Comparison of ENCODE assay signal across 22 mouse cellular contexts in genomic region chr6:108518552-108518951, GRCm38 (mm10).
DNase-seq lines count a peak whose midpoint lies in the region; ATAC-seq and TF ChIP-seq lines count a peak whose summit lies in the region.
"Had no signal": no experiment of that assay in that cellular context is flagged by ENCODE, and none has a peak within 500 bp of the region (broad histone marks: within the 10 kb centered on the region; RNA-seq: fewer than 3 reads in every experiment).

No protein-coding gene starts in this region.

- DNase-seq in forebrain, embryonic 14.5 days (ENCODE audit: low spot score), result no peak
- DNase-seq in left cerebral cortex, postnatal 14 days (ENCODE audit: low spot score in 2 of 2), result peak; percentile 23 to 49
- DNase-seq in left cerebral cortex, adult 2 months (ENCODE audit: extremely low spot score in 1 of 2, low spot score in 2 of 2), result no peak
- DNase-seq in right cerebral cortex, postnatal 14 days, result peak; percentile 28
- DNase-seq in right cerebral cortex, postnatal 25 days, result no peak
- no peak for DNase-seq in lung, adult 2 months
- DNase-seq: adrenal gland, postnatal 14 days; cerebellum, adult 8-10 months; gastrocnemius, postnatal 36 days; heart, postnatal 10 days; kidney, postnatal 14 days; thymus, postnatal 4 days had no signal

- no peak overlapping the region for H3K4me3 ChIP-seq in forebrain, embryonic 16.5 days (replicated peaks; ENCODE audit: low read length)
- H3K4me3 ChIP-seq in forebrain, embryonic 14.5 days (ENCODE audit: low read depth, low read length), result no peak overlapping the region
- no peak overlapping the region for H3K4me3 ChIP-seq in left cerebral cortex, adult 2 months
- no peak overlapping the region for H3K4me3 ChIP-seq in forebrain, embryonic 12.5 days (replicated peaks)
- H3K4me3 ChIP-seq in lung, adult 2 months (replicated peaks; ENCODE audit: extremely low read depth, low read depth, low read length), result no peak overlapping the region
- H3K4me3 ChIP-seq: erythroblast, embryonic 14.5 days; limb, embryonic 15.5 days; lung, embryonic 15.5 days; neural tube, embryonic 12.5 days had no signal

- 0 out of 2 replicates have a peak, but pooled peaks cover 7% of the 10 kb centered on the region for H3K4me1 ChIP-seq in forebrain, embryonic 16.5 days (replicated peaks; ENCODE audit: control insufficient read depth, insufficient read depth, low read length)
- no peaks in the 10 kb centered on the region for H3K4me1 ChIP-seq in forebrain, embryonic 14.5 days (ENCODE audit: control insufficient read depth, insufficient read depth, low read length)
- H3K4me1 ChIP-seq in forebrain, embryonic 12.5 days, result no peaks in the 10 kb centered on the region
- H3K4me1 ChIP-seq in lung, adult 2 months (ENCODE audit: control insufficient read depth, insufficient read depth, low read length), result peaks cover 2% of the 10 kb centered on the region; the same call in 1 of the 2 replicates
- H3K4me1 ChIP-seq: neural tube, embryonic 12.5 days had no signal

- intact Hi-C loops in left cerebral cortex, postnatal 14 days (cut with DNase I), result no loop called here
- intact Hi-C loops in left cerebral cortex, adult 2 months (cut with DNase I), result no loop called here

- no peaks in the 10 kb centered on the region for H3K9me3 ChIP-seq in forebrain, embryonic 16.5 days (ENCODE audit: control insufficient read depth, low read length)
- no peaks in the 10 kb centered on the region for H3K9me3 ChIP-seq in forebrain, embryonic 14.5 days (replicated peaks; ENCODE audit: control insufficient read depth, low read length)
- H3K9me3 ChIP-seq in forebrain, embryonic 12.5 days, result no peaks in the 10 kb centered on the region
- H3K9me3 ChIP-seq: limb, embryonic 15.5 days; lung, embryonic 15.5 days; neural tube, embryonic 12.5 days had no signal

- no peak overlapping the region for H3K9ac ChIP-seq in forebrain, embryonic 16.5 days (replicated peaks; ENCODE audit: low read depth, low read length)
- H3K9ac ChIP-seq in forebrain, embryonic 14.5 days (ENCODE audit: low read length), result no peak overlapping the region
- no peak overlapping the region for H3K9ac ChIP-seq in forebrain, embryonic 12.5 days
- H3K9ac ChIP-seq: hindbrain, embryonic 14.5 days; limb, embryonic 15.5 days; lung, embryonic 15.5 days; neural tube, embryonic 12.5 days had no signal

- H3K27me3 ChIP-seq in forebrain, embryonic 16.5 days (replicated peaks; ENCODE audit: control insufficient read depth, insufficient read depth, low read length), result no peaks in the 10 kb centered on the region
- no peaks in the 10 kb centered on the region for H3K27me3 ChIP-seq in forebrain, embryonic 14.5 days (replicated peaks; ENCODE audit: control insufficient read depth, insufficient read depth, low read length)
- no peaks in the 10 kb centered on the region for H3K27me3 ChIP-seq in forebrain, embryonic 12.5 days
- H3K27me3 ChIP-seq: CH12.LX; limb, embryonic 15.5 days; lung, embryonic 15.5 days; neural tube, embryonic 12.5 days had no signal

- 73% methylated on average over 14 of the region's 14 CpGs for WGBS in forebrain, embryonic 16.5 days
- WGBS in forebrain, embryonic 14.5 days, result 79% methylated on average over 14 of the region's 14 CpGs
- 82% methylated on average over 14 of the region's 14 CpGs for WGBS in forebrain, embryonic 12.5 days
- 64% methylated on average over 14 of the region's 14 CpGs for WGBS in lung, adult 2 months

- TF ChIP-seq POLR2A in lung, adult 2 months (IDR thresholded peaks at IDR 0.05; ENCODE audit: borderline replicate concordance, extremely low read depth, low read depth, low read length), result no peak

- no peak overlapping the region for H3K27ac ChIP-seq in forebrain, embryonic 16.5 days (ENCODE audit: low read length)
- H3K27ac ChIP-seq in forebrain, embryonic 14.5 days (ENCODE audit: low read depth, low read length), result no peak overlapping the region
- no peak overlapping the region for H3K27ac ChIP-seq in left cerebral cortex, adult 2 months
- no peak overlapping the region for H3K27ac ChIP-seq in forebrain, embryonic 12.5 days
- H3K27ac ChIP-seq: hindbrain, embryonic 14.5 days; limb, embryonic 15.5 days; macrophage; neural tube, embryonic 12.5 days had no signal

- H3K36me3 ChIP-seq in forebrain, embryonic 16.5 days (ENCODE audit: control insufficient read depth, insufficient read depth), result no peaks in the 10 kb centered on the region
- no peaks in the 10 kb centered on the region for H3K36me3 ChIP-seq in forebrain, embryonic 14.5 days (ENCODE audit: control insufficient read depth, insufficient read depth, low read length)
- no peaks in the 10 kb centered on the region; the same call in 1 of the 2 replicates for H3K36me3 ChIP-seq in forebrain, embryonic 12.5 days (replicated peaks)
- H3K36me3 ChIP-seq: neural tube, embryonic 12.5 days had no signal

- TF ChIP-seq CTCF in left cerebral cortex, adult 2 months (IDR thresholded peaks at IDR 0.05), result no peak
- TF ChIP-seq CTCF in lung, adult 2 months (IDR thresholded peaks at IDR 0.05; ENCODE audit: insufficient read depth, low read length), result no peak

- 0 out of 2 replicates have a peak, but pooled peaks have one; percentile 23 for ATAC-seq in forebrain, embryonic 16.5 days
- ATAC-seq in forebrain, embryonic 14.5 days, result no peak
- no peak for ATAC-seq in forebrain, embryonic 12.5 days (ENCODE audit: low FRiP score)
- ATAC-seq: activated CD4-positive, CD25-positive, alpha-beta regulatory T cell, adult 4 months had no signal

- no peak overlapping the region for H3K4me2 ChIP-seq in forebrain, embryonic 16.5 days (ENCODE audit: low read length)
- H3K4me2 ChIP-seq in forebrain, embryonic 14.5 days (ENCODE audit: low read length), result no peak overlapping the region
- no peak overlapping the region for H3K4me2 ChIP-seq in forebrain, embryonic 12.5 days
- H3K4me2 ChIP-seq: hindbrain, embryonic 14.5 days; limb, embryonic 15.5 days; lung, embryonic 15.5 days; neural tube, embryonic 12.5 days had no signal

Comparison
In these comparisons a context has a peak if more than half of its experiments do, and no peak if none do; other contexts are left out.
1. DNase-seq: peak in left cerebral cortex, postnatal 14 days (2 of 2) and right cerebral cortex, postnatal 14 days (single experiment); none in forebrain, embryonic 14.5 days (single experiment), left cerebral cortex, adult 2 months (0 of 2), right cerebral cortex, postnatal 25 days (single experiment) and lung, adult 2 months (single experiment).